Mouse (Mus musculus) cortical plate, adult 2 months (tissue): ENCODE data around the gene 1700024P04Rik. TPM values are rescaled to one million over a fixed set of nuclear protein-coding genes. Genes with fewer than 3 reads are reported as not detected.

ENCODE experiments used
- H3K27ac ChIP-seq: fragments of 200-500 bp; 2 replicates; pipeline ENCODE4 v1.5.1; 2012; ENCODE audit warnings: low read length, control low read depth, inconsistent platforms; ENCODE audit not compliant: insufficient read depth
- H3K4me1 ChIP-seq: fragments of 200-500 bp; 2 replicates; pipeline ENCODE4 v1.6.1; 2011; ENCODE audit warnings: low read length; ENCODE audit not compliant: control insufficient read depth, insufficient read depth
- H3K4me3 ChIP-seq: fragments of 200-500 bp; 2 replicates; pipeline ENCODE4 v1.5.1; 2011; ENCODE audit warnings: mild to moderate bottlenecking, low read length, control low read depth; ENCODE audit not compliant: insufficient read depth
- CTCF ChIP-seq: fragments of 200-500 bp; IDR thresholded peaks from 2 replicates; pipeline ENCODE4 v1.5.1; 2011; ENCODE audit warnings: mild to moderate bottlenecking, control low read depth, low read length; ENCODE audit not compliant: insufficient read depth; ENCODE audit errors: extremely low read depth
- POLR2A ChIP-seq: fragments of 200-500 bp; IDR thresholded peaks from 2 replicates; pipeline ENCODE4 v1.6.1; 2011; ENCODE audit warnings: mild to moderate bottlenecking, low read length, control low read depth; ENCODE audit not compliant: insufficient read depth; ENCODE audit errors: extremely low read depth
- polyA plus RNA-seq: library from polyadenylated mRNA; depleted of rRNA; stranded (reverse); fragments of >200 nt; gene quantifications from 2 replicates; pipeline ENCODE4 v1.2.3, GENCODE M21; 2012; rRNA removed

1700024P04Rik gene
- polyA plus RNA-seq, 1 experiment = not detected

DNA sequence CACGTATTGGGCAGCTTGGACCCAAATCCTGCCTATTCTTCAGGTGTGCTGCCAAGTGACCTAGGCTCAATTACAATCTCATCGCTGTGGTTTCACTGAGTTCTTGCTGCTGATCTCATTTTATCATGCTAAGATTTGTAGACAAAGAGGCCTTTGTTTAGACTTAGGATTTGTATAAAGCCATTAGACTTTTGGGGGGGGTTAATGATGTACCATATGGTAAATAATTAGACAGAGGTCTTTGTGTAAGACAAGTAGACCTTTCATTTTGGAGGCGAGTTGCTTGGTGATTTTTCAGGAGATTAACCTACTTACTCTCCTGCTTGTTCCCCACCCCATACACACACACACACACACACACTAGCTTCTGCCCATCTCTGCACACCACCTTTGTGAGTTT, 38.5 kb downstream of the 1700024P04Rik start:
- Histone ChIP-seq H3K27ac (no peak overlapping the region), H3K4me1 (peaks cover 2% of the 10 kb centered on the region; the same call in 1 of the 2 replicates), H3K4me3 (no peak overlapping the region)
- no peak for TF ChIP-seq CTCF
- no peak for TF ChIP-seq POLR2A

DNA sequence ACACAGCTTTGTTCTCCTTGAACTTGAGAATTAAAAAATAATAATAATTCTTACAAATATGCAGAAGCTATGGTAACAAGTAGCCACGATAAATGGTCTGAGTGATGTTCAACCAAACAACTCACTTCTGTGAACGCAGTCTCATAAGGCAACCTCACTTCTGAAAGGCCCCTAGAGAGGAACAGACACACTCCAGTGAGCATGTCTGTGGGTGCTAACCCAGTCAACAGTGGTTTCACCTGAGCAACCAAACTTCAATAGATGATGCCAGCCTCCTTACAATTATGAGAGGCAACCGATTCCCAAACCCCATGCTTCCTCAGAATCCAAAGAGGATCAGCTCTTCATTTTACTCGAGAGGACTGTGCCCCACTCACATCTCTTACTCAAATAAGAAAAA, 39.0 kb downstream of the 1700024P04Rik start:
- TF ChIP-seq CTCF (no peak), POLR2A (no peak)

DNA sequence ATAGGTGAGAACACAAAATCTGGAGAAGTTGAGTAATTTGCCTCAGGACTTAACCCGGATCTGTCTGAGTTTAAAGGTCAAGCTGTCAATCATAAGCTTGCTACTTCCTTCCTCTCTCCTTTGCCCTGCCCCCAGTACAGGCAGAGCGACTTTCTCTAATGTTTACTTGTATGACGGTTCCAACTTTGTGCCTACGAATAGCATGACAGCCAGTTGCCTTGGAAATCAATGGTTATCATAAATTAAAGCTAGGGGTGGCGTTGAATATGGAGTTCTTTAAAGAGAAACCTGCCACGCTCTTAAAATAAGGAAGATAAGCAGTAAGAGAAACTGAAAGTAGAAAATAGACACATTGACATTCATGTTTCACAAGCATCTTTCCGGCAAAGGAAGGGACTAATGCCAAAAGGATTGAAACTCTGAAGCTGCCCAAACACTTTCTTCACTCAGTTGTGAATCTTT, 39.7 kb downstream of the 1700024P04Rik start:
- Histone ChIP-seq H3K27ac (no peak overlapping the region; the same call in none of the 2 replicates), H3K4me3 (peak overlapping the region; percentile 29; the same call in 1 of the 2 replicates), H3K4me1 (peaks cover 2% of the 10 kb centered on the region; the same call in 1 of the 2 replicates)
- TF ChIP-seq POLR2A = no peak

More for the DNA sequence above, 39.0 kb downstream of the 1700024P04Rik start:
- Histone ChIP-seq H3K4me3 (no peak overlapping the region), H3K4me1 (peaks cover 2% of the 10 kb centered on the region; the same call in 1 of the 2 replicates), H3K27ac (no peak overlapping the region)

DNA sequence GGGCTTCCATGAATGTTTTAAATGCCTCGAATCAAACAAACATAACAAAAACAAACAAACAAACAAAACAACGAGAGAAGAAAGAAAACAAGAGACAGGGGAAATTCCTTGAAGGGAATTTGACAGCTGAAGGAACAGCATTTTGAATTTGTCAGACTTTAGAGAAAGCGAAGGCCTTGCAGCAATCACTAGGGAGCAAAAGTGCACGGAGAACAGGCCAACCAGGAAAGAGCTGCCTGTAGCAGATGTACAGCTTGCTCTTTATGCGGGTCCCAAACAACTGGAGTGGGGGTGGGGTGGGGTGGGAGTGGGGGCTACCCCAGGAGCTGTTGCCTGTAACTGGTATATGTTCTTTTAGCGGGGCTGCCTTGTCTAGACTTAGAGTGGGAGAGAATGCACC, 42.0 kb downstream of the 1700024P04Rik start:
- TF ChIP-seq CTCF (no peak), POLR2A (no peak)
- peaks cover 2% of the 10 kb centered on the region; the same call in 1 of the 2 replicates for H3K4me1 ChIP-seq
- H3K4me3 ChIP-seq = no peak overlapping the region
- H3K27ac ChIP-seq = no peak overlapping the region

DNA sequence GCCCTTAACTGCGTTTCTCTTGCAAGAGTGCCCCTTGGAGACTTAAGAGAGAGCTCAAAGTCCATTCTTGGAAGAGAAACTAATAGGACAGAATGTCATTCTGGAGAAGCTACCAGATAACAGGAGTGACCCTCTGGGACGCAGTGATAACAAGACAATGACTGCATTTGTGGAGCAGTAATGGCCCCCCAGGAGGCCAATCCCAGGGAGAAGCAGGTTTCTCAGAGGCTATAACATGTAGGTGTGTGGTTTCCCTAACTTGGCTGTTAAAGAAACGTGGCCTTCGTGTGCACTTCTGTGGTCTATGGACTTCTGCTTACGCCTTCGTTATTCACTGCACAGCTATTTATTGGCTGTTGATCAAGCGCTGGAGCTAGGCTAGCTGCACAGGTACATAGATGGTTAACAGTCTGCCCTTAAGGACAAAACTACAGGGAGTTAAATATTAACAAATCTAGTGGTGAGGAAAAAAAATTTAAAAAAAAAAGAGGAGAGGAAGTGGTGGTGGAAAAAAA, 42.5 kb downstream of the 1700024P04Rik start:
- Histone ChIP-seq H3K4me3 (no peak overlapping the region), H3K27ac (no peak overlapping the region), H3K4me1 (peaks cover 2% of the 10 kb centered on the region; the same call in 1 of the 2 replicates)
- no peak for TF ChIP-seq CTCF
- no peak for TF ChIP-seq POLR2A

DNA sequence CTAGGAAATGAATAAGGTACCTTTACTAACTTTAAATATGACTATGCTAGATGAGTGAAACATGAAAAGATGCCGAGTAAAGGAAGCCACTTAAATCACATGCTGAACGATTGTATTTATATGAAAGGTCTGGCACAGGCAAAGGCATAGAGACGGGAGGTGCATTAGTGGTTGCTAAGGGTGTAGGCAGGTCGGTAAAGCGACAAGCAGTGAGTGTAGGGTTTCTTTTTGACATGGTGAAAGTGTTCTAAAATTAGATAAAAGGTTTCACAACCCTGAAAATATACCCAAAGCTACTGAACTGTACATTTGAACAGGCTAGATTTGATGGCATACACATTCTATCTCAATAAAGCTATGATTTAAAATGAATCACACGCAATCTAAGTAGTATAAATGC, 47.3 kb downstream of the 1700024P04Rik start:
- no peak for TF ChIP-seq POLR2A
- TF ChIP-seq CTCF = no peak
- Histone ChIP-seq H3K4me1 (no peaks in the 10 kb centered on the region), H3K27ac (no peak overlapping the region), H3K4me3 (no peak overlapping the region)

Other genes with a start within 250 kb of the 1700024P04Rik start
- gene Fcho2, start 169.1 kb downstream of the 1700024P04Rik start, polyA plus RNA-seq = 29.1 and 30.4 TPM in 2 replicates
- gene Tnpo1, start 58.2 kb downstream of the 1700024P04Rik start, polyA plus RNA-seq = 24.9 and 25.1 TPM in 2 replicates
- 2.3 and 2.4 TPM in 2 replicates for gene Zfp366, start 200.3 kb upstream of the 1700024P04Rik start, polyA plus RNA-seq